Mouse (Mus musculus) bone marrow macrophage, adult 2 months (primary cell): ENCODE data around the gene Dpf3. TPM values are rescaled to one million over a fixed set of nuclear protein-coding genes. Genes with fewer than 3 reads are reported as not detected.

Experiments
- H3K27ac ChIP-seq: 2 replicates; pipeline ENCODE4 v1.5.1; 2012; ENCODE audit warnings: low read depth, low read length; ENCODE audit not compliant: insufficient read depth
- H3K4me1 ChIP-seq: 2 replicates; pipeline ENCODE4 v1.6.1; 2012; ENCODE audit warnings: low read length; ENCODE audit not compliant: control insufficient read depth, insufficient read depth
- H3K4me3 ChIP-seq: 2 replicates; pipeline ENCODE4 v1.5.1; 2012; ENCODE audit warnings: mild to moderate bottlenecking, low read length, moderate library complexity; ENCODE audit not compliant: insufficient read depth
- CTCF ChIP-seq: IDR thresholded peaks from 2 replicates; pipeline ENCODE4 v1.5.1; 2012; ENCODE audit warnings: low read depth, mild to moderate bottlenecking, low read length, moderate library complexity
- POLR2A ChIP-seq: IDR thresholded peaks from 2 replicates; pipeline ENCODE4 v1.6.1; 2012; ENCODE audit warnings: mild to moderate bottlenecking, low read depth, low read length, borderline replicate concordance
- polyA plus RNA-seq: library from polyadenylated mRNA; stranded (reverse); fragments of >200 nt; gene quantifications from 2 replicates; pipeline ENCODE4 v1.2.4, GENCODE M21; 2012; ENCODE audit not compliant: missing spikeins, insufficient read depth, insufficient read length

Gene Dpf3
- polyA plus RNA-seq, 1 experiment = not detected

DNA sequence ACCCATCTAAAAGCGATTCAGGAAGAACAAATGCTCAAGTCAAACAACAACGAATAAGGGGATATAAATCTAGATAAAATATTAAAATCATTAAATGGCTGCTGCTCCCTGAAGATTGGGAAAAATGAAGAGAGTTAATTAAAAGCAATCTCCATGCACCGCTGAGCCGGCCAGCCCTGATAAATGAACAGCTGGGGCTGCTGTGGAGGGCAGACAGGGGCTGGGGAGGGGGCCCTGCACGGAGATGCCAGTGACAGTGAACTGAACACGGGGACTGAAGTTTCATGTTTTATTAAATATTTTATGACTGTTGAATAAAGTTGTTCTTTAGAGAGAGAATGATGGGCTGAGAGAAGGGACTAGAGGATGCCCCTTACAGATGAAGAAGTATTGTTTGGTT, 12.1 kb downstream of the Dpf3 start:
- Histone ChIP-seq H3K27ac (no peak overlapping the region), H3K4me3 (no peak overlapping the region), H3K4me1 (no peaks in the 10 kb centered on the region)
- TF ChIP-seq POLR2A (no peak), CTCF (no peak)

DNA sequence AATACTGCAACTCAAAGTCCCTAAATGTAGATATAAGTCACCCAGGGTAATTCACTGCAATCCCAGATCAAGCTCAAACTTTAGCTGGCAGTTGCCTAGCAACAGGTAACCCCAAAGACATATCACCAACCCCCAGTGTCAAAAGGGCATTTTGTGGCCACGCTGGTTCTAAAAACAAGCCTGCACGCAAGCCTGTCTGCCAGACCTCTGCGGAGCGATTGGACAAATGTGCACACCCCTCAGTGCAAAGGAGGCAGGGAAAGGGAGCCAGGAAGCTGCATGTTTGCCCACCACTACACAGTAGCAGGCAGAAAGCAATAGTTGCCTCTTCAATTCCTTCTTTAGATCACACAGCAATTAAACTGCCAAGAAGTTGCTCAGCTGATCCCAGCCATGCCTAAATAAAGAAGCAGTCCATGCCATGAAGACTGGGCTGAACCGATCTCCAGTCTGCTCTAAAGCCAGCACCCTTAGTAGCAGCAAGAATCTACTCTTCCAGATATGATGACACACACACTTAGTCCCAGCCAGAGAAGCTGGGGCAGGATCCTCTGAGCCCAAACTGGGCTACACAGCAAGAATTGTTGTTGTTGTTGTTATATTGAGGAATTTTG, 13.4 kb downstream of the Dpf3 start:
- no peak for TF ChIP-seq POLR2A
- TF ChIP-seq CTCF = no peak
- Histone ChIP-seq H3K4me3 (no peak overlapping the region), H3K27ac (no peak overlapping the region), H3K4me1 (no peaks in the 10 kb centered on the region)

DNA sequence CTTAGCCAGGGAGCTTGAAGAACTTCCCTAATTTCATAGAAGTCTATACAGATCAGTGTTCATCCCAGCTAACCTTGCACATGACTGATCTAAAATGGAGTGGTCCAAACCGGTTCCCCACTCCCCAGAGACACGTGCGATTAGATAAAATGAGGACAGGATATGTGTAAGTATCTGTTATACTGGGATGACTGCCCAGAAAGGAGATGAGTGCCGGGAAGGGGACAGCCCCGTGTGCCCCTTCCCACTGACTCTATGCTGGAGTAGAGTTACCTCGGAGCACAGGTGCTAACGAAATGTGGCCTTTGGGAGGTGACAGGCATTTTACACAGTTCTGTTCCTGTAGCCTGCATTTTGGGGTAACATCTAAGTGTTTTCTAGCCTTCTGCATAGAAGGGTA, 15.8 kb downstream of the Dpf3 start:
- no peak overlapping the region for H3K4me3 ChIP-seq
- no peak overlapping the region for H3K27ac ChIP-seq
- no peaks in the 10 kb centered on the region for H3K4me1 ChIP-seq
- TF ChIP-seq POLR2A (no peak), CTCF (no peak)

DNA sequence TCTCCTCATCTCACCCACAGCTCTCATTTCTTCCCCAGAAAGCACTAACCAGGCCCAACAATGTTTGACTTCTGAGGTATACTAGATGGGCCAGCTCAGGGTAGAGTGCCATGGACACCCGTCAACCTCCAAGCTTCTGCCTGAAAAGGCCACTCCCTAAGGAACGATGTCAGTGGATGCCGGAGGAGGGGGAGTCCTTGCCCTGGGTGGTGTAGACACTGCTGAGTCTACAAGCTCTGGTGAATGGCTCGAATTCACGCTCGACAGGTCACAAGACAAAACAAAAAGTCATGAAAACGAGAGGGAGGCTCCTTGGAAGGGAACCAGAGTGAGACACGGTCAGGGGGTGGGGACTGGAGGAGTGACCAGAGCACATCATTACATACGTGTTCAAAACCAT, 17.4 kb downstream of the Dpf3 start:
- TF ChIP-seq POLR2A = no peak
- no peak for TF ChIP-seq CTCF
- no peak overlapping the region for H3K4me3 ChIP-seq
- no peak overlapping the region for H3K27ac ChIP-seq

DNA sequence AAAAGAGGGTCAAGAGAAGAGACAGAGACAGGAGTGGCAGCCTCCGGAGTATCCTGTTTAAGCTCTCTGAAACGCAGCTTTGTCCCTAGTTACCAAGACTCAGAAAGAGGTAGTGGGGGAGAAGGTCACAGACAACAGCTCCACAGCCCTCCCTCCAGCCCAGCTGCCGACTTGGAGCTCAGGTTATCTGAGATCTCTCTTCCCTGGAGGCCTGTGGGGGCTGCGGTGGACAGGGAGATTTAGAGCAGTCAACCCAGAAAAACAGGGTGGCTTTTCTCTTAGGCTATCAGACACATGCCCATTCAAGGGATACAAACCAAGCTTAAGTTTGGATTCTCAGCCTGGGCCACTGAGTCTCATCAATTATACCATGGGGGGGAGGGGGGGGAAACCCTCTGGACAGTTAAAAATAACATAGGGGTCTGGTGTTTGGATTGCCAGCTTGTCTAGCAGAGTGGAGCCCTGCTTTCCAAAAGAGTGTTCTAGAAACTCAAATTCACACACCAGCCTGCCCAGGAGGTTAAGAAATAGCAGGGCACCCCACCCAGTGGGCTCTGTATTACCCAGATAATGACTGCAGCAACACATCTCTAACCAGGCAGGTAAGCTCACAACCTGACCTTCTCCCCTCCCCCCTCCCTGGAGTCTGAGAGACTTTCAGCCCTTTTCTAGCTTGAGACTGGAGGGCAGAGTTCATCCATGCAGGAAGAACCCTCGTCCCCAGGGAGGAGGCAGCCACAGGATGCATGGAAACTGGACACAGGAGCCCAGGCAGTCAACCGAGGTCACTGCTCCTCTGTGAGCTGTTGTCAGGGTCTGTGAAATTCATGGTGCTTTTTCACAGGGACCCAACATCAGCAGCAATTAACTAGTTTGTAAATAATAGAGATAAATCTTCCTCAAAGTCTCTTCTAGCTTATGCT, 20.7 kb downstream of the Dpf3 start:
- TF ChIP-seq POLR2A = no peak
- TF ChIP-seq CTCF = no peak
- Histone ChIP-seq H3K4me3 (no peak overlapping the region), H3K27ac (no peak overlapping the region), H3K4me1 (no peaks in the 10 kb centered on the region)

More for the DNA sequence above, 17.4 kb downstream of the Dpf3 start:
- no peaks in the 10 kb centered on the region for H3K4me1 ChIP-seq

DNA sequence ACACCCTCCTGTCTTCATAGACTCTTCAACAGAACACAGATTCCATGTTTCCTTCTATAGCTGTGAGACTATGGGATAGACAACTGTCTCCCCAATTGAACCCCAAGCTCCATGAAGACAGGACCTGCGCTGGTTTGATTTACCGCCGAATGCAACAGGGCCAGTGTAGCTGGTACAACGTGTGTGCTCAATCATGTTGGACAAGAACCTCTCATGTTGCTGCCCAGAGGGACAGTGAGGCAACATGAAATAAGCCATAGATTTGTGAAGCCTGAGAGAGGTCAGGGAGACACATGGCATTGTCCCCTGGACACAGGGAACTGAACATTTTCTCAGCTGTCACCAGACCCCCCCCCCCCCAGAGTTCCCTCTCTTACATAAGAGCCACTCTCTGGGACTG, 21.5 kb downstream of the Dpf3 start:
- H3K27ac ChIP-seq = no peak overlapping the region

DNA sequence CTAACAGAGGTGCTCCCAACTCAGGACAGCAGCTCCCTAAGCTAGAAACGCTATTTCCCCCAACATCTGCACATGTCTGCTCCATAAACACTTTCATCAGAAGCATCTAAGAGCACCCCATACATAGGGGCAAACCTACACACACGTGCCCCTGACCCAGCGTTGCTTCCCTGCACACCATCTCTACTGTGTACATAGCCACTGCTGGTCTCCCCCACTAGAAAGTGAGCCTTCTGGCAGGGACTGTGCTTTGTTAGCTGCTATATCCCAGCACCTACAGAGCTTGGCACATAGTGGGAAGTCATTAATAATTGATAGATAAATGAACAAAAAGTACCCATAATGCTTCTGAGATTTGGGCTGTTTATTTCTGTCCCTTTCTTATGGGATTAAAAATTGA, 27.2 kb downstream of the Dpf3 start:
- TF ChIP-seq POLR2A = no peak
- no peak for TF ChIP-seq CTCF
- Histone ChIP-seq H3K4me3 (no peak overlapping the region), H3K27ac (no peak overlapping the region), H3K4me1 (no peaks in the 10 kb centered on the region)

More for the DNA sequence above, 21.5 kb downstream of the Dpf3 start:
- Histone ChIP-seq H3K4me1 (no peaks in the 10 kb centered on the region), H3K4me3 (no peak overlapping the region)
- TF ChIP-seq POLR2A = no peak
- no peak for TF ChIP-seq CTCF

DNA sequence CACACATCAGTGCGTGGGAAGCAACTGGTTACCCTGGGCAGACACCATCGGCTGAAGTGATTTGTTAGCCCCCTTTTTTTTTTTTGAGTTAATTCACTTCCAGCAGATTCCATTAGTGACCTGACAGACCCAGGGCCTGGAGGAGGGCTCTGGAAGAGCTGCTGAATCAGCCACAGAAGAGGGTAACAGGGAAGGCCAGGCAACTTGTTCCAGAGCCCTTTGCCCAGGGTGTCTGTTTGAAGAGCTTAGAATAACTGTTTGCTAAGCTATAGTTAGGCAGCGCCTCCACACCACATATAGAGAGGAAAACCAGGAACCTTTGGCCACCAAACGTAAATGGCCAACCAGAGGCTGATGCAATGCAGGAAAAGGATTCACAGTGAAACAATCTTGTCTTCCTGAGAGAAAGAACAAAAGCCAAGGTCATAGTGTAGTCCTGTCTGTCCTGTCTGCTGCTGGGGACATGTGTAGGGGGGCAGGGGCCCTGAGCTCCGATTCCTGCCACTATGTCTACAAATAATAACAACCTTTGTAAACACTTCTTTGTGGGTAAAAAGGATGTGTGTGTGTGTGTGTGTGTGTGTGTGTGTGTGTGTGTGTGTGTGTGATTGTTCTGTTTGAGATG, 32.7 kb downstream of the Dpf3 start:
- H3K27ac ChIP-seq = no peak overlapping the region
- no peak overlapping the region for H3K4me3 ChIP-seq
- H3K4me1 ChIP-seq = no peaks in the 10 kb centered on the region
- no peak for TF ChIP-seq CTCF
- no peak for TF ChIP-seq POLR2A

DNA sequence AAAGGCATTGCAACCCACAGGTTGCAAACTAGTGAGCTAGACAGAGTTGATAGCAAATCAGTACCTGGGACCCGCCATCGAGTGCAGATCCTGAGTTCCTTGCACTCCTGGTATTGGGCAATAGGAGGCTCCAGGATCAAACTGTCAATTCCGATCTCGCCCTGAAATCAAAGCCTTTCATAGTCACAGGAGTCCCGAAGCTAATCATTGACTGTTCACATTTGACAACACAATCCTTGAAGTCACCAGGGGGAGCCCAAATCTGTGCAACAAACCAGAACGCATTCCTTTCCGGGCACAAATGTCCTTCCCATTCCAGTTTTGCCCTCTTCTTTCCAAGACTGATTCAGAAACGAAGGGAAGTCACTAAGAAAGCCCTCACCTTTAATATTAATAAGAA, 35.7 kb downstream of the Dpf3 start:
- H3K27ac ChIP-seq = no peak overlapping the region
- TF ChIP-seq POLR2A (no peak), CTCF (no peak)

DNA sequence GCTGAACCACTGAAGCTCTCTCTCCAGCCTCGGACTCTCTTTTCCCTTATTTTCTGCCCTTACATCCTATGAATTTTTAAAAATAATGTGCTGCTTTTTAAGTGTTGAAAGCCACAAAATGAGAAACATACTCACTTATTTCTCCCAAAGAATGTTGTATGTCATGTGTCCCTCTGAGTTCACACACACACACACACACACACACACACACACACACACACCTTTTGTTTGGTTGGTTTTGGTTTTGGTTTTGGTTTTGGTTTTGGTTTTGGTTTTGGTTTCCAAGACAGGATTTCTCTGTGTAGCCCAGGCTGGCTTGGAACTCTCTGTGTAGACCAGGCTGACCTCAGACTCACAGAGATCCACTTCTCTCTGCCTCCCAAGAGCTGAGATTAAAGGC, 37.0 kb downstream of the Dpf3 start:
- H3K4me1 ChIP-seq = no peaks in the 10 kb centered on the region
- no peak overlapping the region for H3K27ac ChIP-seq
- no peak overlapping the region for H3K4me3 ChIP-seq
- TF ChIP-seq POLR2A (no peak), CTCF (no peak)

More for the DNA sequence above, 35.7 kb downstream of the Dpf3 start:
- Histone ChIP-seq H3K4me1 (no peaks in the 10 kb centered on the region), H3K4me3 (no peak overlapping the region)
